Mouse (Mus musculus) liver, embryonic 13.5 days (tissue): ENCODE measurements around the gene Crot. TPM values are rescaled to one million over a fixed set of nuclear protein-coding genes. Genes with fewer than 3 reads are reported as not detected.
"Not testable (repeated sequence)": the region's sequence is repeated elsewhere in the genome, so short reads cannot be mapped to it uniquely, and the experiment has no call there.

Experiments
- ATAC-seq: fragments of 200-750 bp; cut with Nextera tagmentation; 2 replicates; pipeline ENCODE4 v1.8.0; 2017; ENCODE audit warnings: low read depth, mild to moderate bottlenecking, moderate number of reproducible peaks, moderate library complexity
- DNase-seq: peaks from one replicate; pipeline ENCODE4 v3.0.0; 2022
- H3K27ac ChIP-seq: fragments of 300-500 bp; sonication (generic); 2 replicates; pipeline ENCODE4 v1.5.1; 2015; ENCODE audit warnings: moderate library complexity, mild to moderate bottlenecking, inconsistent platforms
- H3K27me3 ChIP-seq: fragments of 300-500 bp; sonication (generic); 2 replicates; pipeline ENCODE4 v1.6.1; 2015; ENCODE audit warnings: mild to moderate bottlenecking, inconsistent platforms
- H3K36me3 ChIP-seq: fragments of 300-500 bp; sonication (generic); 2 replicates; pipeline ENCODE4 v1.6.1; 2015; ENCODE audit warnings: mild to moderate bottlenecking, inconsistent platforms
- H3K4me1 ChIP-seq: fragments of 300-500 bp; sonication (generic); replicated peaks from 2 replicates; pipeline ENCODE4 v1.6.1; 2015; ENCODE audit warnings: inconsistent platforms
- H3K4me2 ChIP-seq: fragments of 300-500 bp; sonication (generic); 2 replicates; pipeline ENCODE4 v1.6.1; 2015; ENCODE audit warnings: inconsistent platforms, mild to moderate bottlenecking, moderate library complexity
- H3K4me3 ChIP-seq: fragments of 300-500 bp; sonication (generic); replicated peaks from 2 replicates; pipeline ENCODE4 v1.5.1; 2015; ENCODE audit warnings: mild to moderate bottlenecking, inconsistent platforms
- H3K9ac ChIP-seq: fragments of 300-500 bp; sonication (generic); 2 replicates; pipeline ENCODE4 v1.6.1; 2015; ENCODE audit warnings: mild to moderate bottlenecking, inconsistent platforms
- H3K9me3 ChIP-seq: fragments of 300-500 bp; sonication (generic); replicated peaks from 2 replicates; pipeline ENCODE4 v1.6.1; 2016; ENCODE audit warnings: inconsistent platforms
- WGBS: fragments of 180-500 bp; shearing (Covaris S2); methylation state at CpG from one replicate; pipeline ENCODE4 v1.1.7; 2015; ENCODE audit not compliant: insufficient replicate concordance; 5-methylcytosine and 5-hydroxymethylcytosine counted together
- polyA plus RNA-seq: library from polyadenylated mRNA; unstranded; fragments of >200 nt; fragmentation: Nextera tagmentation; extraction: Ambion mirVana; gene quantifications from 2 replicates; pipeline ENCODE4 v1.2.1, GENCODE M21; 2015

The Crot gene
- polyA plus RNA-seq, 1 experiment from 2014 or later, result 36.9 TPM

DNA sequence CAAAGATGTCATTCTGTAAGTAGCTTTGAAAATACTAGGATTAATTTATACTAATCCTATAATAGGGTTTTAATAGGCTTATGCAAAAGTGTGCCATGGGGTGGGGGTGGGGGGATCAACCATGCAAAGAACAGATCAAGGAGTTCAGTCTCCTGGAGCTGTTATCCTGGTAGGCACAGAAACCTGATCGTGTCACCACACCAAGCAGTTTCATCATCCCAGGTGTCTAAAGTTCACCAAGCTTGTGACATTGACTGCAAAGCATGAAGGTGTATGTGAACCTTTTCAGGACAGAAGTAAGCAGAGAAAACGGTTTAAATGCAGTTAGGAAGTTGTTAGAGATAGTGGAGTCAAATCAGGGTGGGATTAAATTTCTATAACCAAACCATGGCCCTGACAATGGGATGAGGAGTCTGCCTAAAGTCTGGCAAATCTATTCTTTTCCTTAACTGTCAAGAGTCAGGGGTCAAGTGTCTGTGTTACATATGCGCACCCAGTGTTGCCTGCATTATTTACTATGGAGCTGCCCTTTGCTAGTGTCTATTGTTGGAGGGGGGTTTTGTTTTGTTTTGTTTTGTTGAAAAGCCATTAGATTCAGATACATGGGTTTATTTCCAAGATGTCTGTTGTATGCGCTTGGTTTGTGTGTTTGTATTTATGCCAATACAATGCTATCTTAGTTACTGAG is 49.6 kb downstream of the Crot start:
- ATAC-seq, result no peak
- H3K27me3 ChIP-seq, result no peaks in the 10 kb centered on the region
- 79% methylated on average over 4 of the region's 4 CpGs for WGBS
- H3K4me1 ChIP-seq, result no peaks in the 10 kb centered on the region
- no peak overlapping the region for H3K4me2 ChIP-seq
- H3K4me3 ChIP-seq, result no peak overlapping the region
- no peak for DNase-seq
- H3K27ac ChIP-seq, result no peak overlapping the region
- no peaks in the 10 kb centered on the region for H3K9me3 ChIP-seq
- no peak overlapping the region for H3K9ac ChIP-seq
- peaks cover 66% of the 10 kb centered on the region for H3K36me3 ChIP-seq

DNA sequence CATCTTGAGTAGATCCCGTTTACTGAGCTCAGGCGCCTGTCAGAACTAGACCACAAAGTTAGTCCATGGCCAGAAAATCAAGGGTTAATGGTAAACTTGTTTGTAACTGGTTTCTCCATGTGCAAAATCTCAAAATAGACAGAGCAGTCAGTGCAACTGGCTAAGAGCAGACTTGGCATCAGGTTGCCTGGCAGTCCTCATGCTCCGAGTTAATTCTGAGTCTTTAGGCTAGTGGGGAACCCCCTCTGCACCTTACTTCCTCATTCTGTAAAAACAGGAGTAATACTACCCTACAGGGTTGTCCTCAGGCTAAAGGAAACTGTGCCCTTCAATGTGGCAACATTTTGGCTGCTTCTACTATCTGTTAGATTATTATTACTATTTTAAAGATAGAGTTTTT is 53.3 kb downstream of the Crot start:
- Histone ChIP-seq H3K4me1 (no peaks in the 10 kb centered on the region), H3K9me3 (no peaks in the 10 kb centered on the region), H3K36me3 (peaks cover 65% of the 10 kb centered on the region), H3K4me2 (no peak overlapping the region), H3K27me3 (no peaks in the 10 kb centered on the region), H3K9ac (no peak overlapping the region), H3K27ac (no peak overlapping the region), H3K4me3 (no peak overlapping the region)
- DNase-seq, result no peak
- 60% methylated on average over 3 of the region's 3 CpGs for WGBS
- no peak for ATAC-seq

DNA sequence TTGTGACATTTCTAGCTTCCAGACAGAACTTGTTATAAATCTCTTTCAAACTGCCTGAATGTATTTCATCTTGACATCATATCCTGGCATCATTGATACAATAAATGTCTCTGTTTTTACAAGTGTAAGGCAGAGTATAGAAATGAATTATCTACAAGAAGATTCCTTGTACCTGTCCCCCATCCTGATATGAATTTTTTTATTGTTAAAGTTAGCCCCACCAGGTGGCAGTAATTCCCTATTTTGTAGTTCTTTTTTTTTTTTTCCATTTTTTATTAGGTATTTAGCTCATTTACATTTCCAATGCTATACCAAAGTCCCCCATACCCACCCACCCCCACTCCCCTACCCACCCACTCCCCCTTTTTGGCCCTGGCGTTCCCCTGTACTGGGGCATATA is 55.9 kb downstream of the Crot start:
- H3K4me1 ChIP-seq, H3K4me2 ChIP-seq, H3K9ac ChIP-seq, ATAC-seq, DNase-seq, H3K27me3 ChIP-seq, H3K9me3 ChIP-seq, H3K27ac ChIP-seq, H3K4me3 ChIP-seq: not testable (repeated sequence)
- WGBS, result no CpG with 5 or more reads among the region's 1 CpGs
- peaks cover 74% of the 10 kb centered on the region for H3K36me3 ChIP-seq

DNA sequence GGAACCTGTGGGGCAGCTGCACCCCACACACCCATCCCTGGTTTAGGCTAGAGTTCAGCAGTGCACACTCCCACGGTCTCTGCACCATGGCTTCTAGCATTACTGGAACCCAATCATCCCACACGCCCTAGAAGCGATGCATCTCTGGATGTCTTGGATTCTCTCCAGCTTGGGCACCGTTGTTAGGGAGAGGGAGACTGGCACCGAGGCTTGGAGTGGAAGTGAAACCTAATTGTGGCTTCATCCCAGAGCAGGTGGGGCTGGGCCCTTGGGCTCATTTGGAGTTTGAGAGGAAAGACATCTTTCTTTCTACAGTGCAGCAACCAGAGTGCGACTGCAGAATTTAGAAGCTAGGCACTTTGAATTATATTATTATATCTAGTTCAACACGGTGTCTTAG is 59.2 kb downstream of the Crot start:
- Histone ChIP-seq H3K36me3 (peaks cover 85% of the 10 kb centered on the region), H3K4me2 (no peak overlapping the region), H3K4me1 (no peaks in the 10 kb centered on the region), H3K9me3 (no peaks in the 10 kb centered on the region), H3K4me3 (no peak overlapping the region), H3K9ac (no peak overlapping the region), H3K27me3 (no peaks in the 10 kb centered on the region), H3K27ac (no peak overlapping the region)
- DNase-seq, result no peak
- 82% methylated on average over 7 of the region's 7 CpGs for WGBS
- ATAC-seq, result no peak; the same call in 1 of the 2 replicates

DNA sequence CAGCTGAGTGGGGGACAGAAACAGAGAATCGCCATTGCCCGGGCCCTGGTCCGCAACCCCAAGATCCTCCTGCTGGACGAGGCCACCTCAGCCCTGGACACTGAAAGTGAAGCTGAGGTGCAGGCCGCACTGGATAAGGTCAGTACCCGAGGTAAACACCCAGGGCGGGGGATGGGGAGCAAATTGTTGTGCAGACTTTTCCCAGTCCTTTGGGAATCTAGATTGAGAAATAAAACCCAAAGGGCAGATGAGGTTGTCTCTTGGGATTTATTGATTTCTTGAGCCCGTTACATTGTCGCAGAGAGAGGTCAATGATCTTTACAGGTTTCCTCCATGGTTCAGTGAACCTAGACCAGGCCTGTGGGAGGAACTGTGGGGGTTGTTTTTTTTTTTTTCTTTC is 68.7 kb downstream of the Crot start:
- Histone ChIP-seq H3K27ac (no peak overlapping the region), H3K27me3 (no peaks in the 10 kb centered on the region), H3K36me3 (peaks cover 74% of the 10 kb centered on the region), H3K4me2 (no peak overlapping the region), H3K4me3 (no peak overlapping the region), H3K4me1 (no peaks in the 10 kb centered on the region), H3K9ac (no peak overlapping the region), H3K9me3 (no peaks in the 10 kb centered on the region)
- DNase-seq (no peak), ATAC-seq (peak; percentile 26; the same call in 1 of the 2 replicates)
- 87% methylated on average over 9 of the region's 9 CpGs for WGBS

DNA sequence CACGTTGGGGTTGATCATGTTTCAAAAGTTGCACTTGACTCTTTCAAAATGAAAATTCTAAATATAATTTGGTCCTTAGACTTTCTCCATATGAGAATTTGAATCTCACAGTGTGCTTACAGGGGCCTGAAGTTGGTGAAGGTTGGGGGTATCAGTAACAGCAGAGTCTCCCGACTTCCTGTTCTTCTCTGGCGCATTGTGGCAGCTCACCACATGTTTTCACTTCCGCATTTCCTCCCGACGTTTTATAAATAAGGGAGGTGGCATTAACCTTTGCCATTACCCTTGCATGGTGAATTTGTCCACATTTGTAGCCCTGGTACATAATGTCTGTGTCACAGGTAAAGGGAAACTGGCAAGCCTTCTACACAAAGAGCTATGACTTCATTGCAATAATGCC is 80.1 kb downstream of the Crot start:
- Histone ChIP-seq H3K27me3 (no peaks in the 10 kb centered on the region), H3K4me3 (no peak overlapping the region), H3K4me2 (no peak overlapping the region), H3K9ac (no peak overlapping the region), H3K36me3 (peaks cover 67% of the 10 kb centered on the region), H3K9me3 (no peaks in the 10 kb centered on the region), H3K27ac (no peak overlapping the region), H3K4me1 (0 out of 2 replicates have a peak, but pooled peaks cover 2% of the 10 kb centered on the region)
- DNase-seq, result no peak
- 23% methylated on average over 6 of the region's 6 CpGs for WGBS
- no peak for ATAC-seq

DNA sequence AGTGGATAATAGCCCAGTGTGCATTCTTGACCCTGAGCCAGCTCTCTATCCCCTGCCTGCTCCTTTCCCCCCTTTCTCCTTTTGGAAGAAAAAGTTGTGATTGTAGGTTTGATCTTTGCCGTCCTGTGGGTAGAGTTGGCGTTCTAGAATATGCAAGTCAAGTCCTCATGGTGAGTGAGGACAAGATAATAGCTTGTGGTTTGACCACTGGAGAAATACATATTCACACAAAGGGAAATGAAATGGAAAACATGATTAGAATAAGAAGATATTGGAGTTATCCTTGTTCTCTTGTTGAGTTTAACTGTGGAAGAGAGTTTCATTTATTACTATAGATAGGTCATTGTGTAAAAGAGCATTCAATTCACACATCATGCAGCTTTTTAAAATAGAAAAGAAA is 80.7 kb downstream of the Crot start:
- no peak overlapping the region for H3K4me3 ChIP-seq
- WGBS, result 27% methylated on average over 2 of the region's 2 CpGs
- H3K4me1 ChIP-seq, result 0 out of 2 replicates have a peak, but pooled peaks cover 2% of the 10 kb centered on the region
- H3K27me3 ChIP-seq, result no peaks in the 10 kb centered on the region
- ATAC-seq (no peak), DNase-seq (no peak)
- H3K36me3 ChIP-seq, result peaks cover 68% of the 10 kb centered on the region
- no peak overlapping the region for H3K27ac ChIP-seq
- H3K9me3 ChIP-seq, result no peaks in the 10 kb centered on the region
- H3K4me2 ChIP-seq, result no peak overlapping the region
- H3K9ac ChIP-seq, result no peak overlapping the region

Other genes starting within 250 kb of the Crot start
- gene Abcb1b, start 199.2 kb downstream of the Crot start, polyA plus RNA-seq, result 0.37 and 0.81 TPM in 2 replicates
- 26.7 and 31.5 TPM in 2 replicates for gene Abcb4, start 103.6 kb downstream of the Crot start, polyA plus RNA-seq
- gene Tmem243, start 103.3 kb upstream of the Crot start, polyA plus RNA-seq, result 9.8 and 10.3 TPM in 2 replicates
- gene Dmtf1, start 164.5 kb upstream of the Crot start, polyA plus RNA-seq, result 11.4 and 13.8 TPM in 2 replicates